Mouse (Mus musculus) spleen, embryonic (tissue): ENCODE data around the gene Arntl2.

Experiments
- CTCF ChIA-PET: fragments of 350-600 bp; sonication (Branson Sonifier 250); formaldehyde crosslinking; loops from one replicate; lab custom pipeline; 2022; lab: Charles Lee

Gene Arntl2

DNA sequence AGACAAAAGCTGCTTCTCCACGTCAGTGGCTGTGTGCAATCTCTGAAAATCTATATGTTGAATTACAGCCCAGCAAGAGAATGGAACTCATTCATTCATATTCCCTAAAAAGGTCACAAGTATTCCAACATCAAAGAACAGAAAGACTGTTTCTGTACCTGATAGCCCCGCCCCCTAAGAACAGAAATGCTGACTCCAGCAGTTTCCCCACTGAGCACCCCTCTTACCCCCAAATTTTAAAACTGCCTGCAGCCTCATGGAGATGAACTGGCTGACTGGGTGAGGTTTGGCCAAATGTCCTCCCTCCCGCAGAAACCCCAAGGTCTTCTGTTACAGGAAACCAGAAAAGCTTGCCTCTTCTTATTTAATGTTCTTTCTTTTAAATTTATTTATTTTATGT, 51.5 kb downstream of the Arntl2 start:
- CTCF ChIA-PET = no interaction called here

DNA sequence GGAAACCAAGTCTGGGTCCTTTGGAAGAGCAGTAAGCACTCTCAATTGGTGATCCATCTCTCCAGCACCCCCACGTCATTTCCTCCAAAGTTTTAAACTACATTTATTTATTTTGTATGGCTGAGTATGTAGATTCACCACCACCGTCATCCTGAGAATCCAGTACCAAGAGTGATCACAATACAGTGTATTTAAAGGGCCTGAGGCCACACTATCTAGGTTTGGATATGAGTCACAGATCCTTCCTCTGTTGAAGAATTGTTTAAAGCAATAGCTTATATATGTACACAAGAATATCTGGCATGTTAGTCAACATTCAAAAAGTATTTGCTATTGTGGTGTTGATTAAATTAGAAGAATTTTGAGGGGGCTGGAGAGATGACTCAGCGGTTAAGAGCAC, 52.4 kb downstream of the Arntl2 start:
- CTCF ChIA-PET = no interaction called here

DNA sequence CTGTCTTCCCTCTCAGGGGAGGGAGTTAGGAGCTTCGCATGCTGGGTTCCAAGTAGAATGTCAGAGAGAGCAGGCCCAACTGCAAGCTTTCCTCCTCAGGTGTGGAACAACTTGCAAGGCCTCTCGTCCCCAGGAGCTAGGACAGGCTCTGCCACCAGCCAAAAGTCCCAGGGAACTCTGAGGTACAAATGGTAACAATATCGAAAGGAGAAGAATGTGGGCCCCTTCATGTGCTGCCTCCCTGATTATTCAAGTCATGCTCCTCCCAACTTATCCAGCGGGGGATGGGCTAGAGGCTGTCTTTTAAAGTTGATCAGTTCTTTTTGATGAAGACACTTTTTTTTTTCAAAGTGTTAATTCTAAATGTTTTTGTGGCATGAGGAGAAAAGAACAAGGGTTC, 54.2 kb downstream of the Arntl2 start, which contains the start of gene Smco2:
TSS of gene Smco2 (plus strand) at position 55 of the 400 bp plus-strand sequence.
- CTCF ChIA-PET = no interaction called here

DNA sequence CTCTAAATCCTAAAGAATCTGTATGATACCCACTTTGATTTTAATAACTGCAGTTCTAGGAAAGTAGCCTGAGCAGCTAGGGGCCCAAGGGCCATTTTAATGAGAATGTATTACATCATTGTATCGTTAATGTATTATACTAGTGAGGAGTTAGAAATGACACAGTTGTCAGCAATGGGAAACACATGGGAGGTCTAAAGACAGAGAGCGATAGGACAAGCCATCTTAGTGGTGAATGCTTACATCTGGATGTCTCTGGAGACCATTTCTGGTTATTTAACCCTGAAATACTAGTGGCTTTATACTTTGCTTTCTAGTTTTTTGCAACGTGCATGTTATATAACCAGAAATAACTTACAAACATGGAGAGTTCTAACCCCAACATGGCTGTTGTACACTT, 56.1 kb downstream of the Arntl2 start:
- CTCF ChIA-PET = no interaction called here

DNA sequence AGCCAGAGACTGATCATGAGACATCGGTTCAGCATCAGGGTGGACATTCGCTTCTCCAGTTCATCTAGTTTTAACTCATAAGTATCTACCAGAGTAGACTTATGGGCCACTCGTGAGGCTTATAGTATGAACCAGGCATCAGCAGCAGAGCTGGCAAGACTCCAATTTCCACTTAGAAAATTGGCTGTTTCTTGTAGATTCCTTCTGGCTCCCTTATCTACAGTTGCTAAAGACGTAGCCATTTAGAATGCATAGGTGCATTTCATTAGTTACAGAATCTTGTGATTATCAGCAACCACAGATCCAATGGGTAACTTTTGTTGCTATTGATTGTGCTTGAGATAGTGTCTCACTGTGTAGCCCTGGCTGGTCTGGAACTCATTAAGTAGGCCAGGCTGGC, 56.9 kb downstream of the Arntl2 start:
- CTCF ChIA-PET = no interaction called here

DNA sequence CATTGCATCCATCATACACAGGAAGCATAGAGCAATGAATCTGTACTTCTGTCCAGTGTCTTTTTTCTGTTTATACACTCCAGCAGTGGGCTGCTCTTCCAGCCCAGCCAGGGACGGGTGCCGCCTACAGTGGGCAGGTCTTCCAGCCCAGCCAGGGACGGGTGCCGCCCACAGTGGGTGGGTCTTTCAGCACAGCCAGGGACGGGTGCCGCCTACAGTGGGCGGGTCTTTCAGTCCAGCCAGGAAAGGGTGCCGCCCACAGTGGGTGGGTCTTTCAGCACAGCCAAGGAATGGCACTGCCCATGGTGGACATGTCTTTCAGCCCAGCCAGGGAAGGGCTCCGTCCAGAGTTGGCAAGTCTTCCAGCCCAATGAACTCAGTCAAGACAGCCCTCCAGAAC, 59.3 kb downstream of the Arntl2 start:
- CTCF ChIA-PET = no interaction called here

GRCm38 (mm10) chr6:146857386-146857785, 61.5 kb downstream of the Arntl2 start:
- CTCF ChIA-PET = no interaction called here

DNA sequence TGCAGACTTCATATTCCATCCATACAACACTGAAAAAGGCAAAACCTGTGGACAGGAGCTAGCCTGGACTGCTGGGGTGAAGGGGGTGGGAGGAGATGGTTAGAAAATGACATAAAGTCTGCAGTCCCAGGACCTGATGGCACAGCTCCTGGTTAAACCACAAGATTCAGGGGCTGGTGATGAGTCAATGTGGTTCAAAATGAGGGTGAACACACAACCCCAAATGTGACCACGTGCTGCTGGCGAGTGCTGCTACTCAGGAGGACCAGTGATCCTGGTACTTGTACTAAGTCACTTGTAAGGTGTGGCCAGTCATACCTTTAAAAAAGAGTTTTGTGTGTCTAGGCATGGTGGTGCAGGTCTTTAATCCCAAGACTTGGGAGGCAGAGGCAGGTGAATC, 67.3 kb downstream of the Arntl2 start:
- CTCF ChIA-PET = interaction anchor here (0.6 kb wide), 1 partner anchor 131 kb away, joined by 3 read pairs; no protein-coding TSS in a partner anchor

- CTCF ChIA-PET = interaction anchor here (0.7 kb wide), 2 partner anchors 10 to 21 kb away, joined by 3 read pairs; no protein-coding TSS in a partner anchor
Measured at GRCm38 (mm10) chr6:146864370-146864769, 68.5 kb downstream of the Arntl2 start.

GRCm38 (mm10) chr6:146865701-146866100, 69.8 kb downstream of the Arntl2 start:
- CTCF ChIA-PET = no interaction called here

GRCm38 (mm10) chr6:146871975-146872374, 76.1 kb downstream of the Arntl2 start:
- CTCF ChIA-PET = no interaction called here

DNA sequence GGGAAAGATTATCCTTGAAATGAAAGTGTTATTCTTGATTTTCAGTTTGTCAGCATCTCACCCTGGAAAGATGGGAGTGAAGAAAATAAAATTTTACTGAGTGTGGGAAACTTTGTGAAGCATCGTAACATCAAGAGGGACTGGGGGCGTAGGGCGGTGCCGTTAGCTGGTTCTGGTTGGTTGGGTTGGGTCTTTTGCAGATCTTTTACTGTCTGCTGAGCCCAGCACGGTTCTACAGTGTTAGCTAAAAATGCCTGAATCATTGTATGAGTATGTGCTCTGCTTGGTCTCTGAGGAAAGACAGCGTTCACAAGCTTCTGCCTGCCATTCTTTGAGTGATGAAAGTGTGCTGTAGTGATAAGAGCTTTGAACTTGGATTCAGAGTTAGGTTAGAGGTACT, 78.6 kb downstream of the Arntl2 start:
- CTCF ChIA-PET = interaction anchor here (0.6 kb wide), 1 partner anchor 10 kb away, joined by 3 read pairs; no protein-coding TSS in a partner anchor

DNA sequence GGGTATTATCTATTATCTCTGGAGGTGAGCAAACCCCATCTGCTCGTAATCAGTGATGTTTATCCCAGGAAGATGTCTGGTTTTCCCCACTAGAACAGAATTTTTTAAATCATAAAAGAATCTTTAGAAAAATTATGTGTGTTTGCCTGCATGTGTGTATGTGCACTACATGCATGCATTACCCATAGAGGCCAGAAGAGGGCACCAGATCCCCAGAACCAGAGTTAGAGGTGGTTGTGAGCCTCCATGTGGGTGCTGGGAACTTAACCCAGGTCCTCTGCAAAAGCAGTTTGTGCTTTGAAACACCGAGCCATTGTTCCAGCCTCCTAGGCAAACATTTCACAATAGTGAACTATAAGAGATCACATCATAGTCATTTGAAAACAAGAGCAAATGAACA, 81.0 kb downstream of the Arntl2 start:
- CTCF ChIA-PET = interaction anchor here (0.7 kb wide), 1 partner anchor 11 kb away, joined by 5 read pairs; the partner anchor contains the start of gene Ppfibp1

- CTCF ChIA-PET = no interaction called here
Measured at GRCm38 (mm10) chr6:146877425-146878045, 81.7 kb downstream of the Arntl2 start.

- CTCF ChIA-PET = no interaction called here
Measured at GRCm38 (mm10) chr6:146878926-146879325, 83.1 kb downstream of the Arntl2 start.

DNA sequence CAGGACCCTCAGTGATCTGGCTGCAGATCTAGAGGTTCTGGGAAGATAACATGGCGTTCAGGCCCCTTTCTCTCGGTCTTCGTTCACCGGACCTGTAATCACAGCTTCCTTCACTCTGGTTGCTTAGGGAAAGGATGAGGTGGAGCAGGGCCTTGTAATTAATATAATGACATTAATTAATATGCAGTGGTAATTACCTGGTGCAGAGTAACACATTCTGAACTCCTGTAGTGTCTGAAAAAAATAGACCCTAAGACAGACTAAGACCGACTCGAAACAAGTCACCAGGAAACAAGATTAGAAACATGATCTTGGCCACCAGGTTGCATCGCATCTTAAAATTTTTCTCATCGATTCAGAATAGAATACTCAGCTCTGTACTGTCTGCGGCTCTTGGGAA, 84.0 kb downstream of the Arntl2 start:
- CTCF ChIA-PET = no interaction called here

DNA sequence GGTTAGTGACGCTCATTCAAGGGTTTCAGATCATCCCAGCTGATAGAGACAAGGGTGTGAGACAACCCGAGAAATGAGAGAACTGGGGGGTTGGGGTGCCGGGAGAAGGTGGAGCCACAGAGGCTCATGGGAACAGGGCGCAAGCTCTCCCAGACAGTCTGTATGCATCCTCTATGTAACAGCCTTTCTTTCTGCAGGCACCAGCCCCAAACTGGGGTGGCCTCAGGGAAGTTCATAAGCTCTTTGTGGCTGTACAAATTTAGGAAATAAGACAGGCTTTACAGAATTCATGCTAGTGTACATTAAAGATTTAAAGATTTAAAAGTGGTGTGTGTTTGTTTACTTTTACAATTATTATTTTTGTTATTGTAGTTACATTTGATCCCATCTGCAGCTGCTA, 84.4 kb downstream of the Arntl2 start:
- CTCF ChIA-PET = no interaction called here

DNA sequence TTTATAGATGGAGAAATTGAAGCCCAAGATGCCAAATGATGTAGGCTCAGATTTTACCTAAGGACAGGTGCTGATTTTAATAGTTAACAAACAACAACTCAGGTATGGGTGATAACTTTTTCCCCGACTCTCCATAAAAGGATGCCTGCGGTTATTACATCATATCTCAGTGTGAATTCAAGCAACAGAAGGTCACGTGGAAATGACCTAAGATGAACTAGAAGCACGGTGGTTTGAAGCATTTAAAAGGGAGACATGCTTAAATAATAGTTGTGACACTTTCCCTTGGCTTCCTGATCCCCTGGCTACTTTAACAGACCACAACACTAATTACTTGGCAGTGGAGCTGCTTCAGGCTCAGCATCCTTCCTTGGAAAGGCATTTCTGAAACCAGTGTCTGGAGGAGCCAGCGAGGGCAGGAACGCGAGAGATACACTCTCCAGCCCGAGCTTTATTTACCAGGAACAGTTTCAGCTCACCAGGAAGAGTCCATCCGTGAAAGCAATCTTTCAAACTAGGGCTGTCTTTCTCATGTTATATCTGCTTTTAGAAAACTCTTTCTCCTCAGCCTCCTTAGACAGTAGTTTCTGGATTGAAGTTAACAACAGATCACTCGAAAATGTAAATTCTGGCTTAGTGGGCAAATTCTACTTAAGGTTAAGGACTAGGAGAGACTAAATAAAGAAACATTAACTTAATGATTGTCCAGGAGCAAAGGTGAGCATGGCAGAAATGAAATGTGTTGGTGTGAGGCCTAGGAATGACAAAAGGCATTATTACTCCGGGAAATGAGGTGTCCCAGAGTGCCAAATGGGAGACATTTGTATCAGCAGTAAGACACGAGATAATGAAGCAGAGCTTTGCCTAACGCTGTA, 86.3 kb downstream of the Arntl2 start:
- CTCF ChIA-PET = no interaction called here
